Mouse (Mus musculus): ENCODE data around the gene Adamts17. TPM values are rescaled to one million over a fixed set of nuclear protein-coding genes. Genes with fewer than 3 reads are reported as not detected.

Adamts17 gene
- polyA plus RNA-seq, 1 experiment = 2.4 TPM

DNA sequence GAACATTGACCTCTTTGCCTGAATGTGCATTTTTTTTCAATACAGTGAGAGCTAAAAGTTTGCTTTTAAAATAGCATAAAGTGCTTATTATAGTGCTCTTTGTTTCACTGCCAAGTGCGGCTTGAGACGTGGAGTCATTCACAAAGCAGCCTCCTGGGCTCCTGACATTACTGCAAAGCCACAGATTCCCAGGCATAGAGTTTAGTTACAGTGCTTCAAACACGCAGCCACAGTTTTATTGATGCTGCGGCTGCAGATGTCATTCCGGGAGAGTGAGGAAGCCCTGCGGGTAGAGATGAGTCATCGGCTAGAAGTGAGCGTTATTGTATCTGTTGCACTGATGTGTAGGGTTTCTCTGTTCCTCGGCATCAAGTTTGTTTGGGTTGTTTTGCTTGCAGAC, 26.8 kb upstream of the Adamts17 start:
- no peak for DNase-seq
- 56% methylated on average over 9 of the region's 9 CpGs for WGBS

DNA sequence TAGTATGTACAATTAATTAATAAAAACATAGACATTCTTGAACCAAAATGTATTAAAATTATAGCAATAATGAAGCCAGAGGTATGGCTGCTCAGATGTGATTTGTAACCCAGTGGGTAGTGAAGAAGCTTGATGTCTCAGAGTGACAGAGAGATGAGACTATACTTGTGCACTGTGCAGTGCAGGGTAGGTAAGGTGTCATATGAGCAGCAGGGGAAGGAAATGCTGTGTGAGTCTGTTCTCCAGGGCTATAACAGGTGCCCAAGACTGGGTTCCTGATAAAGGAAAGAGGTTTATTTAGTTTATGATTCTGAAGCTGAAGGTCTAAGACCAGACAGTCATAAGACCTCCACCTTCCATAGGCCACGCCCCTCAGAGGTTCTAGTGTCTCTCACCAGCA, 26.4 kb upstream of the Adamts17 start:
- H3K27ac ChIP-seq (ENCODE audit: control insufficient read depth, insufficient read depth, low read length) = no peak overlapping the region
- TF ChIP-seq POLR2A (IDR thresholded peaks at IDR 0.05; ENCODE audit: control insufficient read depth, extremely low read depth, insufficient read depth, low read length, poor library complexity) (no peak), CTCF (IDR thresholded peaks at IDR 0.05; ENCODE audit: borderline replicate concordance, control insufficient read depth, extremely low read depth, insufficient read depth, low read length, poor library complexity) (no peak)
- no peaks in the 10 kb centered on the region for H3K27me3 ChIP-seq (ENCODE audit: control insufficient read depth, insufficient read depth, low read length)
- no peaks in the 10 kb centered on the region for H3K4me1 ChIP-seq (replicated peaks; ENCODE audit: control insufficient read depth, insufficient read depth, low read length)
- no peak overlapping the region for H3K4me3 ChIP-seq (ENCODE audit: control insufficient read depth, insufficient read depth, low read length)
- no peaks in the 10 kb centered on the region for H3K36me3 ChIP-seq (ENCODE audit: control insufficient read depth, insufficient read depth, low read length)
- no peak for DNase-seq
- 91% methylated on average over 1 of the region's 1 CpGs for WGBS

More for the DNA sequence above, 26.8 kb upstream of the Adamts17 start:
- Histone ChIP-seq H3K36me3 (ENCODE audit: control insufficient read depth, insufficient read depth, low read length) (no peaks in the 10 kb centered on the region), H3K4me3 (ENCODE audit: control insufficient read depth, insufficient read depth, low read length) (no peak overlapping the region), H3K27me3 (ENCODE audit: control insufficient read depth, insufficient read depth, low read length) (no peaks in the 10 kb centered on the region), H3K4me1 (replicated peaks; ENCODE audit: control insufficient read depth, insufficient read depth, low read length) (no peaks in the 10 kb centered on the region), H3K27ac (ENCODE audit: control insufficient read depth, insufficient read depth, low read length) (no peak overlapping the region)
- TF ChIP-seq CTCF (IDR thresholded peaks at IDR 0.05; ENCODE audit: borderline replicate concordance, control insufficient read depth, extremely low read depth, insufficient read depth, low read length, poor library complexity) (no peak), POLR2A (IDR thresholded peaks at IDR 0.05; ENCODE audit: control insufficient read depth, extremely low read depth, insufficient read depth, low read length, poor library complexity) (no peak)

- H3K4me1 ChIP-seq (replicated peaks; ENCODE audit: control insufficient read depth, insufficient read depth, low read length) = no peaks in the 10 kb centered on the region
- DNase-seq = no peak
- no peaks in the 10 kb centered on the region for H3K36me3 ChIP-seq (ENCODE audit: control insufficient read depth, insufficient read depth, low read length)
- no peak overlapping the region for H3K4me3 ChIP-seq (ENCODE audit: control insufficient read depth, insufficient read depth, low read length)
- WGBS = 94% methylated on average over 6 of the region's 6 CpGs
- TF ChIP-seq CTCF (IDR thresholded peaks at IDR 0.05; ENCODE audit: borderline replicate concordance, control insufficient read depth, extremely low read depth, insufficient read depth, low read length, poor library complexity) (no peak), POLR2A (IDR thresholded peaks at IDR 0.05; ENCODE audit: control insufficient read depth, extremely low read depth, insufficient read depth, low read length, poor library complexity) (no peak)
- no peak overlapping the region for H3K27ac ChIP-seq (ENCODE audit: control insufficient read depth, insufficient read depth, low read length)
- H3K27me3 ChIP-seq (ENCODE audit: control insufficient read depth, insufficient read depth, low read length) = no peaks in the 10 kb centered on the region
Measured at GRCm38 (mm10) chr7:66815526-66815925, 24.0 kb upstream of the Adamts17 start.

- DNase-seq = peak; percentile 78
- TF ChIP-seq POLR2A (IDR thresholded peaks at IDR 0.05; ENCODE audit: control insufficient read depth, extremely low read depth, insufficient read depth, low read length, poor library complexity) = no peak
- TF ChIP-seq CTCF (IDR thresholded peaks at IDR 0.05; ENCODE audit: borderline replicate concordance, control insufficient read depth, extremely low read depth, insufficient read depth, low read length, poor library complexity) = peak; percentile 93
- Histone ChIP-seq H3K27ac (ENCODE audit: control insufficient read depth, insufficient read depth, low read length) (no peak overlapping the region), H3K27me3 (ENCODE audit: control insufficient read depth, insufficient read depth, low read length) (no peaks in the 10 kb centered on the region), H3K4me1 (replicated peaks; ENCODE audit: control insufficient read depth, insufficient read depth, low read length) (no peaks in the 10 kb centered on the region), H3K4me3 (ENCODE audit: control insufficient read depth, insufficient read depth, low read length) (no peak overlapping the region), H3K36me3 (ENCODE audit: control insufficient read depth, insufficient read depth, low read length) (no peaks in the 10 kb centered on the region)
- 50% methylated on average over 6 of the region's 6 CpGs for WGBS
Measured at GRCm38 (mm10) chr7:66820034-66820433, 19.5 kb upstream of the Adamts17 start.

DNA sequence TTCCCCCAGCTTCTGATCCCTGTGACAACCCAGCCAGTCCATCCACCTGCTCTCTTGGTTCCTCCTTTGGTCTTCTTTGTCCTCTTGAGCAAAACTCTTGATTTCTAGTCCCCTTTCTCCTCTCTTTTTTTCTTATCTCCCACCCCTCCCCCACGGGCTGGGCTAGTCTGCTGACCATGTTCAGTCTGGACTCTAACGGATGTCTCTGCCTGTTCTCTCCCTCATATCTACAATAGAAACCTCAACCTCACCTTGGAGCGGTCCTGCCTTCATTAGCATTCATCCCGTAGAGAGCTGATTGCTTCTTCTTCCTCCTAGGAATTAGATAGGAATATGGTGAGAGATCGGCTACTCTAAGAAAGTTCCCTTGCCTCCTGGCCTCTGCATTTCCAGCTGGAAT, 8.7 kb upstream of the Adamts17 start:
- H3K27me3 ChIP-seq (ENCODE audit: control insufficient read depth, insufficient read depth, low read length) = no peaks in the 10 kb centered on the region
- no peaks in the 10 kb centered on the region for H3K36me3 ChIP-seq (ENCODE audit: control insufficient read depth, insufficient read depth, low read length)
- no peak overlapping the region for H3K27ac ChIP-seq (ENCODE audit: control insufficient read depth, insufficient read depth, low read length)
- TF ChIP-seq CTCF (IDR thresholded peaks at IDR 0.05; ENCODE audit: borderline replicate concordance, control insufficient read depth, extremely low read depth, insufficient read depth, low read length, poor library complexity) (no peak), POLR2A (IDR thresholded peaks at IDR 0.05; ENCODE audit: control insufficient read depth, extremely low read depth, insufficient read depth, low read length, poor library complexity) (no peak)
- H3K4me1 ChIP-seq (replicated peaks; ENCODE audit: control insufficient read depth, insufficient read depth, low read length) = no peaks in the 10 kb centered on the region
- WGBS = 84% methylated on average over 5 of the region's 5 CpGs
- no peak for DNase-seq
- H3K4me3 ChIP-seq (ENCODE audit: control insufficient read depth, insufficient read depth, low read length) = no peak overlapping the region

GRCm38 (mm10) chr7:66831295-66831694, 8.2 kb upstream of the Adamts17 start:
- TF ChIP-seq POLR2A (IDR thresholded peaks at IDR 0.05; ENCODE audit: control insufficient read depth, extremely low read depth, insufficient read depth, low read length, poor library complexity) = no peak
- TF ChIP-seq CTCF (IDR thresholded peaks at IDR 0.05; ENCODE audit: borderline replicate concordance, control insufficient read depth, extremely low read depth, insufficient read depth, low read length, poor library complexity) = no peak
- no peak overlapping the region for H3K27ac ChIP-seq (ENCODE audit: control insufficient read depth, insufficient read depth, low read length)
- H3K4me3 ChIP-seq (ENCODE audit: control insufficient read depth, insufficient read depth, low read length) = no peak overlapping the region
- 89% methylated on average over 5 of the region's 5 CpGs for WGBS
- no peaks in the 10 kb centered on the region for H3K36me3 ChIP-seq (ENCODE audit: control insufficient read depth, insufficient read depth, low read length)
- DNase-seq = no peak
- H3K27me3 ChIP-seq (ENCODE audit: control insufficient read depth, insufficient read depth, low read length) = no peaks in the 10 kb centered on the region
- H3K4me1 ChIP-seq (replicated peaks; ENCODE audit: control insufficient read depth, insufficient read depth, low read length) = no peaks in the 10 kb centered on the region
